Mouse (Mus musculus): ENCODE data around the gene Mstn.

DNA sequence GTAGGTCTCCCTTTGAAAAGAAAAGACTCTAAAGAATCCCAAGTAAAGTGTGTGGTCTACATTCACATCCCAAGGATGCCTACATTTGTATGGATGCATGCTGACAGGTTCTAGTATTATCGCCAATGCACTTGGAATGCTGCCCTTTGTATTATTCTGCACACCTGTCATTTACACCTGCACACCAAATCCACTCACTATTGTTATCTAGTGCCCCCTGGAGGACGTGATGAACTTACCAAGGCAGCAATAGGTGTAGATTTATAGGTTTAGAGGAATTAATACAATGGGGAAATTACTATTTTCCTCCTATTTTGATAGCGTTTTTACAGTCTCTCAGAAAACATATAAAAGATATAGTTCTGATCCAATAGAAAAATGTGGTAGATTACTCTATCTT, 31.7 kb downstream of the Mstn start:
- no peak for TF ChIP-seq POLR2A (IDR thresholded peaks at IDR 0.05; ENCODE audit: borderline replicate concordance, control insufficient read depth, low read depth, low read length)
- no peak for TF ChIP-seq CTCF (IDR thresholded peaks at IDR 0.05; ENCODE audit: control insufficient read depth, insufficient read depth, low read length)

Data from bone marrow, adult 2 months (tissue).